Mouse (Mus musculus) myocyte (in vitro differentiated cells): Measurements from ENCODE around the gene Olfr884.

Source experiments
- CEBPB ChIP-seq: IDR thresholded peaks from 2 replicates; pipeline ENCODE4 v1.6.1; 2011; ENCODE audit warnings: mild to moderate bottlenecking, moderate library complexity; ENCODE audit not compliant: poor library complexity, insufficient read depth, severe bottlenecking
- MAX ChIP-seq: IDR thresholded peaks from one replicate; pipeline ENCODE4 v1.6.1; 2011; ENCODE audit warnings: low read depth, mild to moderate bottlenecking, control low read depth
- MYOD1 ChIP-seq, 3 experiments: IDR thresholded peaks; one replicate each; pipeline ENCODE4 v1.6.1; 2011; ENCODE audit warnings: control low read depth in 2 of 3, low read depth in 2 of 3, mild to moderate bottlenecking in 2 of 3, moderate library complexity in 1 of 3; ENCODE audit not compliant: insufficient read length in 2 of 3, control insufficient read depth in 1 of 3
- MYOG ChIP-seq, 3 experiments: IDR thresholded peaks; one replicate each; pipeline ENCODE4 v1.6.1; 2011; ENCODE audit warnings: control low read depth in 2 of 3, low read depth in 2 of 3, mild to moderate bottlenecking in 2 of 3; ENCODE audit not compliant: insufficient read length in 2 of 3, control insufficient read depth in 1 of 3, insufficient read depth in 1 of 3
- POLR2A ChIP-seq: IDR thresholded peaks from one replicate; pipeline ENCODE4 v1.6.1; 2011; ENCODE audit warnings: low read depth, mild to moderate bottlenecking, control low read depth, moderate library complexity; ENCODE audit not compliant: insufficient read length
- POLR2AphosphoS2 ChIP-seq: IDR thresholded peaks from one replicate; pipeline ENCODE4 v1.6.1; 2011; ENCODE audit warnings: low read depth, control low read depth; ENCODE audit not compliant: insufficient read length
- REST ChIP-seq: IDR thresholded peaks from one replicate; pipeline ENCODE4 v1.6.1; 2011; ENCODE audit warnings: mild to moderate bottlenecking, control low read depth, moderate library complexity; ENCODE audit not compliant: insufficient read depth, insufficient read length
- SRF ChIP-seq: IDR thresholded peaks from one replicate; pipeline ENCODE4 v1.6.1; 2011; ENCODE audit warnings: low read depth; ENCODE audit not compliant: control insufficient read depth, insufficient read length
- TCF12 ChIP-seq: IDR thresholded peaks from one replicate; pipeline ENCODE4 v1.6.1; 2011; ENCODE audit warnings: mild to moderate bottlenecking, control low read depth; ENCODE audit not compliant: poor library complexity, insufficient read depth, severe bottlenecking
- USF1 ChIP-seq: IDR thresholded peaks from one replicate; pipeline ENCODE4 v1.6.1; 2011; ENCODE audit warnings: low read depth, mild to moderate bottlenecking, control low read depth, moderate library complexity

DNA sequence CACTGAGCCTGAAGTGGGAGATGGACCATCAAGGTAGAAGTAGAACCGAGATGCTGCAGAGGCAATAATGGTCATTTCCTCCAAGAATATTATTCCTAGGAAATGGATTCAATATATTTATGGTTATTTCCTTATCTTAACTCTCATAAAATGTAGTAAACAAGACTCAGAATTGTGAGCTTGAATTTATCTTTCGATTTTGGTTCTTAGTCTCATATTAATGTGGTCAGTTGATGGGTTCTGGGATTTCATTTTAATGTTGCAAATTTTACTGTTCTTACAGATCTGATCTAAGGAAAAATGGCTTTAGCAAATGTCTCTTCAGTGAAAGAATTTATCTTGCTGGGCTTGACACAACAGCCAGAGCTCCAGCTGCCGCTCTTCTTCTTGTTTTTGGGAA is 14.7 kb downstream of the Olfr884 start, which contains the start of gene Olfr885:
- TF ChIP-seq POLR2A (no peak), TCF12 (no peak), USF1 (no peak), SRF (no peak), REST (no peak), MYOD1 (IDR thresholded peaks at IDR 0.05; ENCODE audit: control insufficient read depth in 1 of 3, insufficient read length in 2 of 3, low read depth in 2 of 3) (no peak), POLR2AphosphoS2 (no peak), CEBPB (no peak), MAX (no peak), MYOG (IDR thresholded peaks at IDR 0.05; ENCODE audit: control insufficient read depth in 1 of 3, insufficient read depth in 1 of 3, insufficient read length in 2 of 3, low read depth in 2 of 3) (no peak)
